Mouse (Mus musculus): ENCODE results near the gene Srgap3.

The Srgap3 gene

DNA sequence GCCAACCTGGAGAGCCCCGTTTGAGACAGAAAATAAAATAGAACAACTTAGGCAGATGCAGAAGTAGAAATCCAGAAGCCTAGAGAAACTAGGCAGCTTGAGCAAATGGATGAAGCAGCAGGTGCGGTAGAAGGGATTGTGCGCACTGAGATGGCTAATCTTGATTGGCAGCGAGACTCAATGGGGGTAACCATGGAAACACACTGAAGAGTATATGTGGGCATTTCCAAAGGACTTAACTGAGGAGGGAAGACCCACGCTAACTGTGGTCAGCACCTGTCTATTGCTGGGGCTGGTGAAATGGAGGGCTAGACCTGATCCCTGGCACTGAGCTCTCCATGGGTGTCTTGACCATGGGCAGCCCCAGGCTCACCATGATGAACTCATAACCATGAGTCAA is 19.7 kb downstream of the Srgap3 start:
- ChIA-PET CTCF (no interaction called here), POLR2A (no interaction called here)

DNA sequence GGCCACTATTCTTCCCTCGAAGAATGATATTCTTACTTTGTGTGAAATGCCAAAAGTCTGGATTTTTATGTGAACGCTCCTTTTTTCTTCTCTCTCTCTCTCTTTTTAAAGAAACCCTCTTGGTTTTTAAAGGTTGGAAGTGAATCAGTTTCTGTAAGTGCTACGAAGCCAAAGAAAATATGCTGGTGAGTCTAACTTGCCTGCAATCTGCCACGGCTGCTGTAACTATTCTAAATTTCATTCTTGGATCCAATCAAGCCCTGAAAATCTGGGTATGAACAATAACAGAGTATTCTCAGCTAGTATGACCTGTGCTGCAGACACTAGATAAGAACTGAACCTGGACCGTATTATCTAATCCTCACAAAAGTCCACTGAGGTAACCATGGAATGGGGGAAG is 21.1 kb downstream of the Srgap3 start:
- ChIA-PET POLR2A (no interaction called here), CTCF (interaction anchor here in 1 of 4 experiments (0.6 kb wide), 1 partner anchor 40 kb away, joined by 4 read pairs; no protein-coding TSS in a partner anchor)

DNA sequence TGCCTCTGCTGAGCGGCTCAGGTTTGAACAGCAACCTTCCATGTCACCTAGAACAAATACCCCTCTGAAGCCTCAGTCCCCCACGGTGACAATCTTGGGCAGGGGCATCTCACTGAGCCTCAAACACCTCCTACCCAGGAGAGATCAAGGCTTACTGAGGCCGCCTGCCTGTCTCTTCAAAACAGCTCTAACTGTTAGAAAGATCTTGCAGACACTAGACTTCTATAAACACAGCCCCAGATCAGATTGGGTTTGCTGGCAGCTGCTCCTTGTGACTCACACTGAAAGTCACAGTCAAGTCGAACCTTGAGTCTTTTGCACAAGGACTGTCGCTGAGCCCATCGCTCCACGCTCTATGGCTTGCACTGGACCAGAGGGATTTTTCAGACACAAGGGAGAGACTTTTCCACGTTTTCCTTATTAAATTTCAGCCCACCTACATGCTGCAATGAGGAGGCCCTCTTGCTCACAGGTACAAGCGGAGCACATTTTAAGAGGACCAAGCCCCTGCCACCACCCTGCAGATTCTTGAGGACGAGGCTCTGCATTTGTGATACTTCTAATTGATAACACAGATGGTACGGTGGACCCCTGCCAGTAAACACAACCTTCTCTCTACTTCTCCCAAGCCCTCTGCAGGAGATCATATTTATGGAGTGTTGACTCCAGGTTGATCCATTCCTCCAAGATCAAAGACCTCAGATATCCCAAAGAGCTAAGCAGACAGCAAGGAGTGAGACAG is 21.7 kb downstream of the Srgap3 start:
- ChIA-PET POLR2A (interaction anchor here in 2 of 4 experiments (0.6 to 1.0 kb wide), 2 partner anchors 176 to 256 kb away, joined by 3 to 4 read pairs; no protein-coding TSS in a partner anchor), CTCF (no interaction called here)

DNA sequence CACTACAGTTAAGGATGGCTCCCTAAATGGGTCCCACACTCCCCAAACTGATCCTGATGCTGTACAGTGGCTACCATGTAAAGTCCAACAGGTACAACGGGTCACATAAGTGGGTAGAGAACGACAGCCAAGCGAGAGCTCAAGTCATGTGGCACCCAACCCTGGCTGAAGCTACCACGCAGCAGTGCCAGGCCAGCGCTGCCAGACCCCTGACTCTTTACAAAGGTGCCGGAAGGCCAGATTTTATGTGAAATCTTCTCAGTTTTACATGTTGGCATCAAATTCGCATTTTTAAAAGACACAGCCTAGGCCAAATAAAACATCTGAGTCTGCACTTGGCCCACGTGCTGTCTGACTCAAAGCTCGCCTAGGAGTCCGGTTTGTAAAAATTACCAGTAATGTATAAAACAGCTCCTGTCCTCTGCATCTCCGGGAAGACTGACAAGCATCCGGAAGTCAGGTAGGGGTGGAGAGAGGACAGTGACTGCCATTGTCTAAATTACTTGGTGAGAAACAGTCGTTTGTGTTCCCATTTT is 22.4 kb downstream of the Srgap3 start:
- POLR2A ChIA-PET: interaction anchor here in 2 of 4 experiments (0.6 to 1.0 kb wide), 2 partner anchors 175 to 255 kb away, joined by 3 to 4 read pairs; no protein-coding TSS in a partner anchor
- CTCF ChIA-PET: no interaction called here

DNA sequence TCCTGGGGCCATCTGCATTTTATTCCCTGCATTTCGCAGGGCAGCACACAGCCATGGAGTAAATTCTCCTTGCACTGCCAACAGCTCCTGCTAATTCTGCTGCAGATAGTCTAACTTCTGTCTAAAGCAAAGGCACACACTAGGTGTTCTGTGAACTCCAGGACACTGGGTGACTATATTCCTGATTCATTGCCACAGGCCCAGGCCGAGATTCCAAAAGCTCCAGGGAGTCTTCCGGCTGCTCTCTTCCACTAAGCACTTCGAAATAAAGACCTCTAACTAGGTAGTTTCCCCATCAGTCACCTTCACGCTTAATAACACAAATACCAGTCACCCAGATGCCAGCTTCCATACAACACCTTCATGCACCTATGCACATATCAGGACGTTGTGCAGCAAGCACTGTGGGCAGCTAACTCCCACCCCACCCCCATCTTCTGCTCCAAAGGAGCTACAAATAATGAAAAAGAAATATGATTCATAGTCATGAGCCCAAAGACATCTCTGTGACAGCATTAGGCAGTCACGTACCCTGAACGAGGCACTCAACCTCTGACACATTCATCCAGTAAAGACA is 26.4 kb downstream of the Srgap3 start:
- CTCF ChIA-PET: interaction anchor here in 1 of 4 experiments (0.6 kb wide), 1 partner anchor 52 kb away, joined by 3 read pairs; no protein-coding TSS in a partner anchor
- POLR2A ChIA-PET: interaction anchor here in 1 of 4 experiments (0.7 kb wide), 1 partner anchor 103 kb away, joined by 3 read pairs; no protein-coding TSS in a partner anchor

DNA sequence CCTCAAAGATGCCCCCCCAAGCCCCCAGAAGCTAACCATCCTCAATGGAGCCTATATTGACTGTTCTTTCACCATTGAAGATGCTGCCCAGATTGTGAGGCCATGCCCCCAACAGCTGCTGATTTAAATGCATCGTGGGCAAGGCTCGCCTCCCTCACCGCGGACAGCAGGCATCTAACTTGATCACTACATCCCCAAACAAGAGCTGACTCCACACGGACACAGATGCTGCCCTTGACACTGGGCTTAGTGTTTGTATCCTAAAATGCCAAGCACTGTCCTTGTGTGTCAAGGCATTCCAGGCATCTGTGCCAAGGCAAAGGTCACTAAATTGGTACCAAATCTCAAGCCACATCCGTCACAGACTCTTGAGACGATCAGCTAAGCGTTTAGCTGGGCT is 29.3 kb downstream of the Srgap3 start:
- ChIA-PET CTCF (no interaction called here), POLR2A (interaction anchor here in 1 of 4 experiments (0.7 kb wide), 1 partner anchor 12 kb away, joined by 3 read pairs; no protein-coding TSS in a partner anchor)

DNA sequence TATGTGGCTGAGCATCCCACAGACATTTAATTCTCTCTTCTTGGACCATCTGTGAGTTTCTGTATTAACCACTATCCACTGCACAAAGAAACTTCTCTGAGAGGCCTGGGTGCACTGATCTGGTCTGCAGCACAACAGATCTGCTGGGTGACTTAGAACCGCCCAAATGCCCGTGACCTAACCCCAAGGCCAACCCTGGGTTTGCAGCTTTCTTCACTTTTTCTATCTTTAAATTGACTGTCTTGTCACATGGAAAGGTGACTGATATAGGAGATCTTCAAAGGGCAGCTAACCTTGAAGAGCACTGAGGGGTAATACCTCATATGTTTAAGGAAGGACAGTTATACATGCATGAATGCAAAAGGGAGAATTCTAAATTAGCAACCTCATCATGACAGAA is 30.8 kb downstream of the Srgap3 start:
- CTCF ChIA-PET: interaction anchor here in 1 of 4 experiments (0.6 kb wide), 1 partner anchor 1379 kb away, joined by 3 read pairs; no protein-coding TSS in a partner anchor
- POLR2A ChIA-PET: interaction anchor here in 1 of 4 experiments (0.5 kb wide), 1 partner anchor 58 kb away, joined by 3 read pairs; no protein-coding TSS in a partner anchor

DNA sequence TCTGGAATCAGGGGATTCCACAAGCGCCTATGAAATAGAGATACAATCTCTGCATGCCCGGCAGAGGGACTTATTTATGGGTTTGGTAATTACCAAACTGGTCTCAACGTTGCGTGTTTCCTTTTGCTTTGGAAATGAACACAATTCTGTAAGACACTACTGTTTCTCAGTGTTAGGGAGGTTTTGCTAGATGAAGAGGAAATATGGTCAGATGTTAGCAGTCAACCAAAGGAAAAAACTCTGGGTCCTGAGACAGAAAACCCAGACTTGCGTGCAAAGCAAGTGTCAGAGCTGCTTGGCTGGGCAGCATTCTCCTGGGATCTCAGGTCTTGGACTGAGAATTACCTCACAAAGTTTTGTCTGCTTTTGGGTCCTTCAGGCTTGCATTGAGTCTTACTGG is 34.5 kb downstream of the Srgap3 start:
- POLR2A ChIA-PET: no interaction called here

DNA sequence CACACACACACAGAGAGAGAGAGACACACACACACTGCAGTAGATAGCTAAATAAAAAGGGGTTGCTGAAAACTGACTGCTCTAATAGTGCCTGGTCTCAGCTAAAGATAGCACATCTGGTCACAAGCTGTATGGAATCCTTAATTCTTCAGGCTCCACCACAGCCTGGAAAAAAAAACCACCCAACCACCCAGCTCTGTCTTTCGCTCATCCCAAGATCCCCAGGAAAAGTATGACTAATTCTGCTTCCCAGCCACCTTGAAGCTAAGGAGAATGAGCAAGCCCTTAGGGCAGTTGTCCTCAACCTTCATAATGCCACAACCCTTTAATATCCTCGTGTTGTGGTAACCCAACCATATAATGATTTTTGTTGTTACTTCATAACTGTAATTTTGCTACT is 37.4 kb downstream of the Srgap3 start:
- CTCF ChIA-PET: no interaction called here
- POLR2A ChIA-PET: interaction anchor here in 1 of 4 experiments (0.6 kb wide), 1 partner anchor 151 kb away, joined by 4 read pairs; no protein-coding TSS in a partner anchor

More for the DNA sequence above, 34.5 kb downstream of the Srgap3 start:
- CTCF ChIA-PET: no interaction called here

DNA sequence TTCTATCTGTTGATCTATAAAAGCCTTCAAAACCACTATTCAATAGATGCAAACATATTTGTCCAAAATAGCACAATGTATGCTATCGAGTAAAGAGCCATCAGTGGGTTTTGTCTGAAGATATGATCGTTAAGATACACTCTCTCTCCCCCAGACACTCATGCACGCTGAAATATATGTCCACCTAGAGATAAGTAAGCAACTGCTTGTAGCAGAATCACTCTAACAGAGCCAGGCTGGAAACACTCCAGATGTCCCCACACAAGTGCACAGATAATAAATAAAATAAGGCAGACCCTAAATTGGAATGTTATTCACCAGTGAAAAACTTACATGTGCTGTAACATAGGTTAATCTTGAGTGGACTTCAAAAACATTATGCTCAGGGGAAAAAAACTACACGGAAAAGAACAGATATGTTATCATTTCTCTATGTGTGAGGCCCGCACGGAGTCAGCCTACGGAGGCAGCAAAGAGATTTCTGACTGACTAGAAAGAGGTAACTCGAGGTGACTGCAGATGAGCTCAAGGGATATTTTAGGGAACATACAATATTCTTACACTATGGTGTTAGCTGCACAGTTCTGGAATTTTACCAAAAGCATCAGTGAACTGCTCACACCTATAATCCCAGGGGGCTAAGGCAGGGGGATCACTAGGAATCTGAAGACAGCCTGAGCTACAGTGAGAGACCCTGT is 39.0 kb downstream of the Srgap3 start:
- CTCF ChIA-PET: no interaction called here
- POLR2A ChIA-PET: interaction anchor here in 1 of 4 experiments (0.8 kb wide), 1 partner anchor 198 kb away, joined by 3 read pairs; no protein-coding TSS in a partner anchor

DNA sequence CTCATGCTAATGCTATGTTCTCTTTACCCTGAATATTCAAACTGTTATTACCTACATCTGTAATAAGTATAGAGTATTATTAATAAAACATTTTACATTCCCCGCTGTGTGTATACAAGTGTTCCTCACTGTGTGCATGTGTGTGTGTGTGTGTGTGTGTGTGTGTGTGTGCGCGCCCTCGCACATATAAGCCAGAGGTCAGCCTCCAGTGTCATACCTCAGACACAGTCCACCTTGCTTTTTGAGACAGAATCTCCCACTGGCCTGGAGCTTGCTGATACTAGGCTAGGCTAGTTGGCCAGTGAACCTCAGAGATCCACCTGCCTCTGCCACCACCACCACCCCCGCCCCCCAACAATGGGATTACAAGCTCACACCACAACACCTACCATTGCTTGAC is 43.3 kb downstream of the Srgap3 start:
- POLR2A ChIA-PET: interaction anchor here in 1 of 4 experiments (1.0 to 1.7 kb wide), 2 partner anchors 28 to 70 kb away, joined by 3 read pairs; no protein-coding TSS in a partner anchor
- CTCF ChIA-PET: interaction anchor here in 2 of 4 experiments (0.6 to 1.3 kb wide), 3 partner anchors 36 to 192 kb away, joined by 3 read pairs; no protein-coding TSS in a partner anchor

DNA sequence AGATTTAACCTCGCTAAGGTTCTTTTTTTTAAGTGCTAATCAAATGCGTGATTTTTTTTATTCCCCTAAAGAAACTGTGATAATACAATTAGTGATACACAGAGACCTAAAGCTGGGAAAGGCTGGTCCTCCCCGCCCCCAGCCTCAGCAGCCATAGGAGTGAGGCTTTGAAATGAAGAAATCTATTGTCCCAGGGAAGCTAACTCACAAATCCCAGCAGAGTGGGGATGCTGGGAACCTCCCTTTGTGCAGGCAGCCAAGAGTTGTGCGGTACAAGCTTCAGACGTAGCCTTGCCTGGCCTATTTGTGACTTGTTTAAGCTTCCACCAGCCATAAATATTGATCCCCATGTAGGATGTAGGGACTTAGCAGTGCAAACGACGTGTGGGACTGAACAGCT is 43.8 kb downstream of the Srgap3 start:
- POLR2A ChIA-PET: interaction anchor here in 1 of 4 experiments (0.6 to 1.7 kb wide), 3 partner anchors 28 to 147 kb away, joined by 3 to 4 read pairs (median 3); no protein-coding TSS in a partner anchor
- CTCF ChIA-PET: interaction anchor here in 1 of 4 experiments (0.6 kb wide), 1 partner anchor 97 kb away, joined by 3 read pairs; no protein-coding TSS in a partner anchor

DNA sequence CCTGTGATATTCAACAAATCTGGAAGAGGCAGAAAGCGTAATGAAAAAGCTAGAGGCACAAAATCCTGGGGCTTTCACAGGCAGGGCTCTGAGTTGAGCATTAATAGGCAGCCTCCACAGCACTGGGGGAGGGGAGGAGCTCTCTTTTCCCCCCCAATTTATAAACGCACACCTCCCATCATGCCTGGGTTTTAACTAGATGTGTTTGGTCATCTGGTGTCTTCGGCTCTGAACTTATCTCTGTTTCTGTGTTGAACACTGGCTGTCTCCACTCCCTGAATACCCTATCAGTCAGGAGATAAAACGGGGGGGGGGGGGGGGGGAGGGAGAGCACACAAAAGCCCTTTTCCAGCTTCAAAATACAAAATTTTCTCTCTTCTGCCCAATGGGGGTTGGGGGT is 44.3 kb downstream of the Srgap3 start:
- POLR2A ChIA-PET: interaction anchor here in 1 of 4 experiments (0.6 to 1.7 kb wide), 3 partner anchors 29 to 147 kb away, joined by 3 to 4 read pairs (median 3); no protein-coding TSS in a partner anchor
- CTCF ChIA-PET: interaction anchor here in 1 of 4 experiments (0.6 kb wide), 1 partner anchor 97 kb away, joined by 3 read pairs; no protein-coding TSS in a partner anchor

DNA sequence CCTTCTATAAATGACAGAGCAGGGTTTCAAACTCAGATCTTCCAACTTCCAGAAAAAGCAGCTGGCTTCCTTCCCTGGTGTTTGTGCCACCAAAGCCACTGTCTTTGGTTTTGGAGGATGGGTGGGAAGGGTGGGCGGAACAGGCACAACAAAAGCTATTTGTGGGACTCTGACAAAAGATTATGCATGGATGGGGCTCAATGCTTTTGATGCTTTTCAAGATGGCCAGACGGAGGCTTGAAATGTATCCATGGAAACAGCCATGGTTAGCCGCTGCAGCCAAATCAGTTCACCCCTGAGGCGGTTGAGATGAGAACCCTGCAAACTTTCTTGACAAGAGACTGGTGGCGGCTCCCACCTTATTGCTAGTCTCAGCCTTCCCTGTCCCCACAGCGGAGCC is 46.8 kb downstream of the Srgap3 start:
- CTCF ChIA-PET: no interaction called here
- POLR2A ChIA-PET: interaction anchor here in 1 of 4 experiments (0.7 kb wide), 1 partner anchor 583 kb away, joined by 3 read pairs; no protein-coding TSS in a partner anchor

DNA sequence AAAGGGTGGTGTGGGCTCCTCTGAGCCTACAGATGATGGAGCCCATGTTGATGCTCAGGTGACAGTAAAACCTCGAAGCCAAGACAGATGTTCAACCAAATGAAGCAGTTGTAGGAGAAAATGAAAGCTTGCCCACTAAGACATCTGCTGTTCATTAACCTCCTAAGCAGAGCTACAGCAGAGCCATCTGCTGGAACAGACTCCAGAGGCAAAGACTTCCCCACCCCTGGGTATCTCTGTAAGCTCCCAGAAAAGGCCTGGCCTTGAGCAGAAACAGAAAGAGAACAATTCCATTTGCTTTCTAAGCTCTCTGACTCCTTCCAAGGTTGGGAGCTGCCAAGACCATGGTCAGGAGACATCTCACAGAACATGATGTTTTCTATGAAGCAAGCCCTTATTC is 47.4 kb downstream of the Srgap3 start:
- ChIA-PET POLR2A (interaction anchor here in 1 of 4 experiments (0.7 kb wide), 1 partner anchor 583 kb away, joined by 3 read pairs; no protein-coding TSS in a partner anchor), CTCF (no interaction called here)

DNA sequence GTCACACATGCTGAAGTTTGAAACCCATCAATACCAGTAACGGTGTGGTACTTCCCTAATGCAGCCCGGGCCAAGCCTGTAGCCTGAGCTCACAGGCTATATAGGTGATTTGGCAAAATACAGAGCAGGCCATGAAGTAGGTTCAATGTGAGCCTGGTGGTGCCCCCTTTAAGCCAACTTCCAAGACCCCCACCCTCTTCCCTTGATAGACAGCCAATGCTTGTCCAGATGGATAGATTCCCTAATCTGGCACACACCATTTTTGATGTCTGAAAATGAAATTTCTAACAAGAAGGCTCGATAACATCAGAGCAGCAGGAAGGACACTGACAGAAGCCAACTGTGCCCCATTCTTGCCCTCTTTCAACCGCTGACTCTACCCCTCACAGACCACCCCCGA is 47.8 kb downstream of the Srgap3 start:
- ChIA-PET CTCF (interaction anchor here in 1 of 4 experiments (0.6 kb wide), 1 partner anchor 506 kb away, joined by 3 read pairs; no protein-coding TSS in a partner anchor), POLR2A (no interaction called here)

DNA sequence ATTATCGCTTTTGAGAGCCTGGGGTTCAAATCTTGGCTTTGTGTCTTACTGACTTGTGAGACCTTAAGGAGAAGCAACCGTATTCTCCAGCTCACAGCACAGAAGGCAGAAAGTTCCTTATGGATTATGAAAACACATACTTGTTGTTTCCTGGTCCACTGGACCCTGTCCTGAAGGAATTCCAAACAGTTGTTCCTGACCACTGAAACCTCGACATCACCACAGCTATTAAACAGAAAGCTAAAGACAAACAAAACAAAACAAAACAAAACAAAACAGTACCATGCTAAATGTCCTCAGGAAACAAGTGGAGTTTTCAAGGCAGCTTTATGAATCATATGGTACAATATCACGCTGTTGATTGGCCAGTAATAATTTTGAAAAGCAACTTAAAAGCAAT is 48.6 kb downstream of the Srgap3 start:
- CTCF ChIA-PET: no interaction called here
- POLR2A ChIA-PET: no interaction called here

DNA sequence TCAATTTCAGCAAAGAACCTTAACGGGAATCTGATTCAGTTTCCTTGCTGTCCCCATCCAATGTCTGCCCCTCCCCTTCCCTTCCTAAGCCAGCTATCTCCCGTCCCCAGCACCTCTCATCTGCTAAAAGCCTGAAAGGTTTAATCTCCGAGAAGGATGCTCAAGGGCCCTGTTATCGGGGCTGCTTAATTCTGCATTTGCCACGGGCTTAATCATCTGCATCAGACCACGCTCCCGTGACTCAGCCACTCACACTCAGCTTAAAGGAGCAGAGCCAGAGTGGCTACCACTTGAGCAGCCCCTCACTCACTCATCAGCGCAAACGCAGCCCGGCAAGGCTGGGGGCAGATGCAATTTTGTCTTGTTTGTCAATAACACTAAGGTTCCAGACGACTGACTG is 50.7 kb downstream of the Srgap3 start:
- CTCF ChIA-PET: no interaction called here
- POLR2A ChIA-PET: no interaction called here

DNA sequence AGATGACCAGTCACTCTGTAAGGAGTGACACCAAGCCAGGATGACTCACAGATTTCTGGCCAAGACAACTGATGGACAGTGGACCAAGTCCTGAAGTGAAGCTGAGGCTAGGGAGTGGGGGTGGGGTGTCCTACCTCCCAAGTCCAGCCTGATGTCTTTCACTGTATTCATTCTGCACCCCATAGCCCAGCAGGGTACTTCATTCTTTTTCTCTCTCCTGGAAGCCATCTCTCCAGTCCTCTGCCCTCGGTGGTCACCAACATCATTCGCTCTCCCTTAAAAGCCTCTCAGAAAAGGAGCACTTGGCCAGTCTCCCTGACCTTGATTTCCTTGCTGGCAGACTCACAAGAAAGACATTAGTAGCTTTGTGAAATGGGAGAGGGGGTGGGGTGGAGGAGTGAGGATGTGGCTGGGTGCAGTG is 56.7 kb downstream of the Srgap3 start:
- CTCF ChIA-PET: no interaction called here
- POLR2A ChIA-PET: interaction anchor here in 1 of 4 experiments (1.2 kb wide), 1 partner anchor 14 kb away, joined by 3 read pairs; no protein-coding TSS in a partner anchor
